Mouse (Mus musculus) C2C12 (cell line): ENCODE measurements around the gene Muc15. TPM values are rescaled to one million over a fixed set of nuclear protein-coding genes. Genes with fewer than 3 reads are reported as not detected.

Experiments used
- H3K27me3 ChIP-seq: one replicate; pipeline ENCODE4 v1.6.1; 2011; ENCODE audit not compliant: control insufficient read depth, insufficient read depth, insufficient read length
- H3K36me3 ChIP-seq: one replicate; pipeline ENCODE4 v1.6.1; 2011; ENCODE audit not compliant: control insufficient read depth, insufficient read depth
- H3K4me3 ChIP-seq: one replicate; pipeline ENCODE4 v1.5.1; 2011; ENCODE audit warnings: mild to moderate bottlenecking, control low read depth; ENCODE audit not compliant: poor library complexity, insufficient read depth, severe bottlenecking
- H3K79me2 ChIP-seq: one replicate; pipeline ENCODE4 v1.6.1; 2011; ENCODE audit not compliant: control insufficient read depth, insufficient read depth
- H3K79me3 ChIP-seq: one replicate; pipeline ENCODE4 v1.6.1; 2011; ENCODE audit warnings: low read depth, control low read depth
- H3ac ChIP-seq: one replicate; pipeline ENCODE3; 2011; ENCODE audit warnings: low read depth; ENCODE audit not compliant: control insufficient read depth, insufficient read length
- CEBPB ChIP-seq: IDR thresholded peaks from one replicate; pipeline ENCODE4 v1.6.1; 2011; ENCODE audit warnings: low read depth, mild to moderate bottlenecking, control low read depth, moderate library complexity
- CTCF ChIP-seq: IDR thresholded peaks from one replicate; pipeline ENCODE4 v1.5.1; 2011; ENCODE audit not compliant: control insufficient read depth, insufficient read depth, insufficient read length
- FOSL1 ChIP-seq: IDR thresholded peaks from one replicate; pipeline ENCODE4 v1.8.0; 2011; ENCODE audit warnings: mild to moderate bottlenecking, low read length; ENCODE audit not compliant: poor library complexity, insufficient read depth, severe bottlenecking
- MAX ChIP-seq: IDR thresholded peaks from one replicate; pipeline ENCODE4 v1.6.1; 2011; ENCODE audit warnings: mild to moderate bottlenecking, control low read depth
- MYOD1 ChIP-seq: IDR thresholded peaks from one replicate; pipeline ENCODE4 v1.6.1; 2011; ENCODE audit warnings: low read depth; ENCODE audit not compliant: control insufficient read depth, insufficient read length
- MYOG ChIP-seq: IDR thresholded peaks from one replicate; pipeline ENCODE4 v1.6.1; 2011; ENCODE audit not compliant: control insufficient read depth, insufficient read length; ENCODE audit errors: extremely low read depth
- USF1 ChIP-seq: IDR thresholded peaks from one replicate; pipeline ENCODE4 v1.6.1; 2011; ENCODE audit warnings: low read depth, mild to moderate bottlenecking, control low read depth, moderate library complexity
- polyA plus RNA-seq: library from polyadenylated mRNA; unstranded; fragments of >200 nt; fragmentation: generic; extraction: Trizol; gene quantifications from one replicate; pipeline ENCODE4 v1.2.1, GENCODE M21; 2012; ENCODE audit warnings: missing spikeins

Muc15 gene
- polyA plus RNA-seq, 1 experiment = not detected

GRCm38 (mm10) chr2:110759434-110759833 is 38.3 kb downstream of the Muc15 start:
- no peaks in the 10 kb centered on the region for H3K79me2 ChIP-seq
- H3K79me3 ChIP-seq = no peaks in the 10 kb centered on the region
- H3ac ChIP-seq = no peak overlapping the region
- no peaks in the 10 kb centered on the region for H3K36me3 ChIP-seq
- TF ChIP-seq CEBPB (no peak), FOSL1 (no peak), MYOG (no peak), CTCF (no peak), MAX (no peak), USF1 (no peak), MYOD1 (no peak)
- H3K27me3 ChIP-seq = no peaks in the 10 kb centered on the region
- no peak overlapping the region for H3K4me3 ChIP-seq

GRCm38 (mm10) chr2:110787396-110787795 is 66.3 kb downstream of the Muc15 start:
- Histone ChIP-seq H3ac (no peak overlapping the region), H3K27me3 (no peaks in the 10 kb centered on the region), H3K4me3 (no peak overlapping the region), H3K79me2 (no peaks in the 10 kb centered on the region), H3K36me3 (no peaks in the 10 kb centered on the region), H3K79me3 (no peaks in the 10 kb centered on the region)
- TF ChIP-seq CEBPB (no peak), MYOD1 (no peak), USF1 (no peak), MYOG (no peak), CTCF (no peak), FOSL1 (no peak), MAX (no peak)

Other genes with a start within 250 kb of the Muc15 start
- not detected for gene Slc5a12, start 124.0 kb upstream of the Muc15 start, polyA plus RNA-seq
- gene Ano3, start 229.6 kb downstream of the Muc15 start, polyA plus RNA-seq = 0.04 TPM